Comparison of ENCODE assay signal across 8 mouse cellular contexts in the genomic region with DNA sequence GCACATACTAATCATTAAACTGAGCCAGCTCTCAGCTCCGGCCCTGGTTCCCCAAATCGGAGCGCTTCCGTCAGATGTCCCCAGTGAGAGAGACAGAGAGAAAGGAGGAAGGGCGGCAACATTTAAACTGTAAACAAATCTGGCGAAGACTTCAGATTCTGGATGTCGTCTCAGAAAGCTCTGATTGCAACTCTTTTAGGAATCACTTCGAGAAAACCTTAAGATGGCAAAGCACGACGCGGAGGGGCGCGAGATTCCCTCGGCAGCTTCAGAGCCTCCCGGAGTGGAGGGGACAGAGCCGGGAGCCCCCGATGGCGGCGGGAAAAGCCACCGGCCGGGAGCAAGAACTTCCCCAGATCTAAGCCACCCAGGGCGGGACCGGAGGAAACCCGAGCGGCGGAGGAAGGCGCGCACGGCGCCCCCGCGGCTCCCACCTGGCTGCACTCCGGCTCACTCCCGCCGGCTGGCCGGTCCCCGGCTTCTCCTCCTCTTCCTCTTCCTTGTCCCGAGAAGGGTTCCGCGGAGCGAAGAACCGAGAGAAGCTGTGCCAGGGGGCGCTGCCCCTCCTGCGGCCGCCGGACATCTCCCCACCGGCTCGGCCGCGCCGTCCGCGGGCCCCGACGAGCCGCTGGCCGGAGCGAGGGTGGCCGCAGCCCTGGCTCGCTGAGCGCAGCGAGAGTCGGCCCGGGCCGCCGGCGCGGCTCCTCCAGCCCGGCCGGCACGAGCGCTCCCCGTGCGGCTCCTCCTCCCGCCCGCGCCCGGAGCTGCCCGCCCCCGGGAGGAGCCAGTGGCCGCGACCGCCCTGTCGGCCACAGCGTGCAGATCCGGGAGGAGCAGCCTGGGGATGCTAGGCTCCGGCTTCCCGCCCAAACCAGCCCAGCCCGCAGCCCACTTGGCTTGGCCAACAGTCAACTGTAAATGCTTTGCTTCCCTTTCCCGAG. TPM values are rescaled to one million over a fixed set of nuclear protein-coding genes. Genes with fewer than 3 reads are reported as not detected.
A peak's percentile ranks its signal among the peaks of the same experiment; 100 is the strongest.
DNase-seq lines count a peak whose midpoint lies in the region; ATAC-seq and TF ChIP-seq lines count a peak whose summit lies in the region.

A gene (minus strand): TSS at position 669 of the 941 bp plus-strand sequence.

- peak; percentile 91 for ATAC-seq in limb, embryonic 12.5 days (ENCODE audit: insufficient number of reproducible peaks, insufficient read depth, low FRiP score, low TSS enrichment, low read depth)
- ATAC-seq in midbrain, embryonic 11.5 days (ENCODE audit: low FRiP score): peak; percentile 91
- no peak for ATAC-seq in erythroid progenitor cell, adult 5-6 weeks (replicated peaks; ENCODE audit: low FRiP score, poor library complexity, severe bottlenecking)

- peaks cover 8% of the 10 kb centered on the region for H3K4me1 ChIP-seq in heart, adult 2 months (ENCODE audit: control insufficient read depth, insufficient read depth, low read length)
- H3K4me1 ChIP-seq in limb, embryonic 12.5 days (replicated peaks): peaks cover 22% of the 10 kb centered on the region
- H3K4me1 ChIP-seq in midbrain, embryonic 11.5 days (ENCODE audit: control insufficient read depth, insufficient read depth, low read length): no peaks in the 10 kb centered on the region; the same call in 1 of the 2 replicates

- WGBS in heart, adult 2 months: under 1% methylated on average over 81 of the region's 90 CpGs
- WGBS in limb, embryonic 12.5 days: 0% methylated on average over 86 of the region's 90 CpGs
- under 1% methylated on average over 84 of the region's 90 CpGs for WGBS in midbrain, embryonic 11.5 days

- H3K4me3 ChIP-seq in heart, adult 2 months: peak within 1 kb of the TSS; percentile 84
- H3K4me3 ChIP-seq in limb, embryonic 12.5 days (replicated peaks): peak within 1 kb of the TSS; percentile 87
- peak within 1 kb of the TSS; percentile 55 for H3K4me3 ChIP-seq in midbrain, embryonic 11.5 days (ENCODE audit: low read depth, low read length)

- H3K9ac ChIP-seq in heart, adult 2 months (ENCODE audit: low read depth, low read length): peak within 1 kb of the TSS; percentile 83
- peak within 1 kb of the TSS; percentile 88 for H3K9ac ChIP-seq in limb, embryonic 12.5 days (replicated peaks)
- H3K9ac ChIP-seq in midbrain, embryonic 11.5 days (ENCODE audit: low read length): peak within 1 kb of the TSS; percentile 58

- no peaks in the 10 kb centered on the region for H3K27me3 ChIP-seq in heart, adult 2 months (ENCODE audit: control insufficient read depth, insufficient read depth, low read length)
- no peaks in the 10 kb centered on the region for H3K27me3 ChIP-seq in limb, embryonic 12.5 days
- H3K27me3 ChIP-seq in midbrain, embryonic 11.5 days (ENCODE audit: control insufficient read depth, insufficient read depth, low read length): 0 out of 2 replicates have a peak, but pooled peaks cover 2% of the 10 kb centered on the region

- H3K4me2 ChIP-seq in limb, embryonic 12.5 days: peak within 1 kb of the TSS; percentile 61
- H3K4me2 ChIP-seq in midbrain, embryonic 11.5 days: peak within 1 kb of the TSS; percentile 67

- intact Hi-C loops in heart, adult 2 months (cut with DNase I): loop anchor here (1.0 to 5.0 kb wide), 3 partner anchors 33 to 128 kb away; a partner anchor contains a TSS

- DNase-seq in adrenal gland, postnatal 10 days: peak; percentile 92
- peak; percentile 81 for DNase-seq in embryo, embryonic 9.5 days (ENCODE audit: extremely low spot score)
- peak; percentile 93 for DNase-seq in heart, adult 2 months
- peak; percentile 80 for DNase-seq in kidney, adult 11 months
- peak; percentile 95 for DNase-seq in midbrain, embryonic 11.5 days (ENCODE audit: low spot score, missing footprints)
- DNase-seq in skeletal muscle tissue, adult 2 months (ENCODE audit: low read depth, low spot score): peak; percentile 54

- TF ChIP-seq CTCF in heart, adult 2 months (IDR thresholded peaks at IDR 0.05): peak; percentile 54

- TF ChIP-seq POLR2A in heart, adult 2 months (IDR thresholded peaks at IDR 0.05; ENCODE audit: insufficient read depth, low read depth, low read length): no peak; the same call in 1 of the 2 replicates

- peaks cover 11% of the 10 kb centered on the region for H3K36me3 ChIP-seq in heart, adult 2 months (ENCODE audit: control insufficient read depth, insufficient read depth, low read length)
- no peaks in the 10 kb centered on the region for H3K36me3 ChIP-seq in limb, embryonic 12.5 days
- H3K36me3 ChIP-seq in midbrain, embryonic 11.5 days (ENCODE audit: control insufficient read depth, insufficient read depth, low read length): no peaks in the 10 kb centered on the region

- H3K9me3 ChIP-seq in limb, embryonic 12.5 days: no peaks in the 10 kb centered on the region; the same call in 1 of the 2 replicates
- H3K9me3 ChIP-seq in midbrain, embryonic 11.5 days (ENCODE audit: control insufficient read depth, low read length): no peaks in the 10 kb centered on the region

- TF ChIP-seq EP300 in heart, adult 2 months (IDR thresholded peaks at IDR 0.05; ENCODE audit: insufficient read depth, low read depth, low read length): no peak

- peak within 1 kb of the TSS; percentile 98 for H3K27ac ChIP-seq in heart, adult 2 months
- H3K27ac ChIP-seq in limb, embryonic 12.5 days: peak within 1 kb of the TSS; percentile 86
- H3K27ac ChIP-seq in midbrain, embryonic 11.5 days (ENCODE audit: low read depth, low read length): no peak within 1 kb of the TSS

- peaks cover 3% of the 10 kb centered on the region; the same call in 1 of the 2 replicates for H3K79me2 ChIP-seq in heart, adult 2 months (replicated peaks; ENCODE audit: control insufficient read depth, insufficient read depth, low read length)

RNA-seq across cellular contexts. Expression of the gene that starts here (rescaled TPM):
- total RNA-seq in adrenal gland, postnatal 10 days (2021): 10 to 100 TPM; 16.3 to 19.3 TPM
- 10 to 100 TPM; 65.0 to 74.7 TPM for total RNA-seq in heart, adult 2 months (2021)
- 14.9 and 22.7 TPM in 2 replicates for polyA plus RNA-seq in heart, adult 2 months (2012; rRNA removed)
- 7.8 and 9.4 TPM in 2 replicates for polyA plus RNA-seq in limb, embryonic 12.5 days (2016; fragmentation: Nextera tagmentation; extraction: Ambion mirVana)
- polyA plus RNA-seq in midbrain, embryonic 11.5 days (2014; fragmentation: Nextera tagmentation; extraction: Ambion mirVana): 6.2 and 6.5 TPM in 2 replicates
- 5.8 and 9.6 TPM in 2 replicates for total RNA-seq in erythroid progenitor cell, adult 5-6 weeks (2015; ENCODE audit: low replicate concordance)
- 0.64 and 1.4 TPM in 2 replicates for total RNA-seq in erythroid progenitor cell, adult 5-6 weeks (2017; ENCODE audit: low replicate concordance)
